Mouse (Mus musculus) spleen, postnatal 4 days (tissue): Measurements from ENCODE around the gene Mcrip2.

ENCODE experiments used
- DNase-seq, 2 experiments: peaks; one replicate each; pipeline ENCODE4 v3.0.0; 2022; ENCODE audit warnings: low spot score in 2 of 2

Mcrip2 gene

DNA sequence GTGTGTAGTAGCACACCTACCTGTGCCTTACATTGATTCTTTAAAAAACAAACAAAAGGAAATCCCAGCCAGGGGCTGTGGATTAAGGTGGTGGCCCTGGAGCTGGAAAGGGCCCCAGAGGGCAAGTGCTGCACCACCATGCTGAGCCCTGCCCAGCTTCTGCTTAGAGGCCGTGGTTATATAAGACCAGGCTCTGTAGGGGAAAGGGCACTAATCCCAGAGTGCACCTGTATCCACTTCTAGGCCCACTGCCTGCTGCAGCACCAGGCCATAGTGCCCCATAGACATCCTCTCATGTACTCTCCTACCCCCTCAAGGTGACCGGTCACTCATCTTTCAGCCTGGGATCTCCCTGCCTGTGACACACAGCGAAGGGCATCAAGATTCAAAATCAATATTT lies 2.4 kb downstream of the Mcrip2 start:
- DNase-seq = no peak

DNA sequence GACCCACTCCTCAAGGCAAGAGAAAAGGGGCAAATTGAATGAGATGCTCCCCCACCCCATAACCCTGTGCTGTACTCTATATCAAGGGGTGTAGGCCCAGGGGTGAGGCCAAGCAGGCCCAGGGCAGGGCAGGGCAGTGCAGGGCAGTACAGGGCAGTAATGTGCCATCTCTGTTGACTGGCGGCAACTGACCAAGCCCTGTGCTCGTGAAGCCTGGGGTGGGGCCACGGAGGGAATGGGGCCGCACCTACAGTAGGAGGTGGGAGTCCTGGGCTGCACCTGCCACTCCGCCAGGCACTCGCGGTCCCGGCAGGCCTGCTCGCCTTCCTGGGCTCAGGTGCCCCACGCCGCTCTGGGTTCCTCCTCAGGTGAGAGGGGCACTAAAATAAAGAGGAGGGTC lies 3.3 kb downstream of the Mcrip2 start:
- no peak for DNase-seq

DNA sequence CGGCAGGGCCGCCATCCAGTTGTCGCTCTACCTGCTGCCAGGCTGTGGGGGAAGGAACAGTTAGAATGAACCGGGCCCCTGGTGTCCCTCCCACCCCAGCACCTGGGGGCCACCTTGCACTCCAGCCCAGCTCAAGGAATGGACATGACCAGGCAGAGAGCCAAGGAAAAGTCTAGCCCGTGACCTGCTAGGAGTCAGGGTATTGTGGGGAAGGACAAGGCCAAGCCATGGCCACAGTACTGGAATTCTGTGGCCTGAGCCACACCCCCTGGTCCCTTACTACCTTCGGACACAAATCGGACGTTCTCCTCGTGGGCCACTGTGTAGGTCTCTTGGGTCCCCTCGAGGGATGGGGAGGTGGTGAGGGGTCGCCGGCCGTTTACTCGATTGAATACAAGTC lies 4.3 kb downstream of the Mcrip2 start:
- DNase-seq = no peak

DNA sequence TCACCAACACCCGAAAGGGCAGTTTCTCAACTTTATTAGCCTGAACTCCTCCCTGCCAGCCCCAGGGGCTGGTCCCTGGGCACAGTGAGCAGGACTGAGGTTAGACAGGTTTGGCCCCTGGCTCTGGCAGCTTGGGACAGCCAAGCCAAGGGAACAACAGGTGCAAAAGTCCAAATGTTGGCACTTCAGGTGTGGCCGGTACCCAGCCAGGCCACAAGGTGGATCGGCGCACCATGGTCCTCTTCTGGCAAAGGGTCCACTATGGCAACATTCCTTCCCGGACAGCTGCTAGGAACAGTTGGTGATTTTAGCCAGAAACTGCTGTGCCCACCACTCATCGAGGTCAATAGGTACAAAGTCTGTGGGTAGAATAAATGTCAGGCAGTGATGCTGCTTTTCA lies 4.9 kb downstream of the Mcrip2 start:
- DNase-seq = no peak

DNA sequence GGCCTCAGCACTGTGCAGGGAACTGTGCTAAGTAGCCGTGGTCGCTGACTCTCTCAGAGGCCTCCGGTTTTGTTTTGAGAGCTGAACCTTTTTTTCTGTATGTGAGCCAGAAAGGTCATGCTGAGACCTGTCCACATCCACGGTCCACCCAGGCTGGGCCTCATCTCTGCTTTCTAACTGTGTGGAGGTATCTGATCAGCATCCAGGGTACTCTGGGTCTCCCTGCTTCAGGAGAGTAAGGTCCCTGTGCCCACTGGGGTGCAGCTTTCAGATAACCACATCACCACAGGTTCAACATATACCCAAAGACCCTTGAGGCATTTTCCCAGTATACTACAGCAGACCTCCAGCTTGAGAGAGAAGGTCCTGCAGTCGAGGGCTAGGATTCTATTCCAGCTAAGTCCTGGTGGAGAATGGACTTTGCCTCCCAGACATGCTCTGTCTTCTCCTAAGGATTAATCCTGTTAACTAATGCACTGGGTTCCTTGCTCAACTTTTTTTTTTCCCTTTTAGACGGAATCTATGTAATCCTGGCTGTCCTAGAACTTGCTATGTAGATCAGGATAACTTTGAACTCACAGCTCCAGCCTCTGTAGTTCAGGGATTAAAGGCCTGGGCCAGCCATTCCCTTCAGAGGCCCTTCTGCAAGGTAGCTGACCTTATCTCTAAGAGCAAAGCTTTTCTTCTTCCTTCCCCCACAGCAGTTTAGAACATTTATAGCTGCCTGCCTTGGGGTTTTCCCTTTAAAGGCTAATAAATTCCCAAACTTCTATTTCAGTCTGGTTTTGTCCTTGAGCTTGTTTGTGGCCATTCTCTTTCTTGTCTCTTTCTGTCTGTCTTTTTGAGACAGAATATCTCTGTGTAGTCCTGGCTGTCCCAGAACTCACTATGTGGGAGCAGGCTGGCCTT lies 6.6 kb downstream of the Mcrip2 start:
- DNase-seq = no peak

DNA sequence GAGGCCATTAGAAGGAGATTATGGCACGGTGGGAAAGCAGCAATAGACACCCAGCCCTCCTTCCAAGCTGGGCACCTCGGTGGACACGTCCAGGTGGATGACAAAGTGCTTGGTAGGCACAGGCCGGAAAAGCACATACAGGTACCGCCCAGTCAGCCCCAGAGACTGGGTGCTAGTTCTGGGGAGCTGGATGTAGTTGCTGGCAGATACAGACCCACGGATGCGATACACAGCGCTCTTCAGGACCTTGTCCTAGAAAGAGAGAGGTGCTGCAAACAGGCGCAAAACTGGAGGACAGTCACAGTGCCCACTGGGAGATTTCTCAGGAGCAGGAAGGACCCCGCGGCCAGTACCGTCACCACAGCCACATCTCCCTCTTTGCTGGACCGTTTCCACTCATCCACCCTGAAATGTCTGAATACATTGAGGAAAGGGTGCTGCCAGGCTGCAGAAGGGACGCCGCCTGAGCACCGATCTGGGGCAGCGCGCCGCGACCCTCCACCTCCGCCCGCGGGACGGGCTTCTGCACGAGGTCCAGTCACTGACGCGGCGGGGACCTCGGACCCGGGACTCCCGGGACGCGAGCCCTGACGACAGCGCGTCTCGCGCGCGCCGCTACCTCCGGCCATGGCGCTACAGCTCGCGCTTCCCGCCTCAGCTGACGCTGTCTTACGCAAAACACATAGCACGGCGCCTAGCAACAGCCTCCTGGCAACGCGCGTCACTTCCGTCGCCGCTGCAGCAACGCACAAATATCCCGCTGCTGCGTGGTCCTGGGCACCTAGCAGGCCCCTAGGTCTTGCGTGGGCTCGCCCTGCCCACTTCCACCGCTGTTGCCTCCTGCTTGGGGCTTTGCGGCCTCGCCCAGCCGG lies 7.5 kb downstream of the Mcrip2 start, which contains the start of gene Wdr90:
Gene Wdr90 (minus strand): TSS at position 670 of the 872 bp plus-strand sequence.
- peak; percentile 86 to 93 for DNase-seq

DNA sequence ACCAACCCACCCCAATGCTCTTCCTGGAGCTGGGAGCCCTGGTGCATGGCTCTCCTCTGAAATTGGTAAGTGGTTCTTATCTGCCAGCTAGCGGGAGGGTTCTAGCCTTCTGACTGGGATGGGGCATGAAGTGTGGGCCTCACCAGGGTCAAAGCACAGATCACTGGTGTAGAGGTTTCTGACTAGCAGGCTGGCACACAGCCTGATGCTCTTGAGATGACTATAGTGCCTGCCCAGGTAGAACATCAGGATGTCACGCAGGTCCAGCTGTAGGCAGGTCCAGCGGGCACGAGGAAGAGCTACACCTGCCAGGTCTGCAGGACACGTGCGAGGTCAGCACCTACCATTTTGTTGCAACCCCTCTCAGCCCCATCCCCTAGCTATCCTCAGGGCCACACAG lies 8.3 kb downstream of the Mcrip2 start:
- DNase-seq = no peak

DNA sequence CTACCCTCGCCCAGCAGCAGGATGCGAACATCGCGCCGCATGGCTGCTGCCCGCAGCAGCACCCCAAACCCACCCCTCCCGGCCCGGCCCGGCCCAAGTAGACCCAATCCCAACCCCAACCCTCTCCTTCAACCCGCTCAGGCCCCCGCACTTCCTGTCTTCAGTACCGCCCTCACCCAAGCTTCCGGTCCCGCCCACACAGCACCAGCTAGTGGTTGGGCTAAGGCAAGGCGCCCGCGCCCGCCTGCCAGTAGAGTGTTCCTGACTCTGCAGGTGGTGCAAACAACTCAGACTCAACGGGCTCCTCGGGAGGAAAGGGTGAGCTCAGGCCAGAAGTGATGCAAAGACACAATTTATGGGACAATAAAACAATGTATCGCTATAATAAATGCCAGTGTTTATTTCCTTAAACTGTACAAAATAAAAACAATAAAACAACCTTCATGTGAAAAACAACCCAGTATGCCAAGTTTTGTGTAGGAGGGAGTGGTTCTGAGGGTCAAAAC lies 24.1 kb downstream of the Mcrip2 start, which contains the start of gene Rhot2:
Gene Rhot2 (minus strand): TSS at position 456 of the 506 bp plus-strand sequence.
- DNase-seq = peak; percentile 93 to 96

DNA sequence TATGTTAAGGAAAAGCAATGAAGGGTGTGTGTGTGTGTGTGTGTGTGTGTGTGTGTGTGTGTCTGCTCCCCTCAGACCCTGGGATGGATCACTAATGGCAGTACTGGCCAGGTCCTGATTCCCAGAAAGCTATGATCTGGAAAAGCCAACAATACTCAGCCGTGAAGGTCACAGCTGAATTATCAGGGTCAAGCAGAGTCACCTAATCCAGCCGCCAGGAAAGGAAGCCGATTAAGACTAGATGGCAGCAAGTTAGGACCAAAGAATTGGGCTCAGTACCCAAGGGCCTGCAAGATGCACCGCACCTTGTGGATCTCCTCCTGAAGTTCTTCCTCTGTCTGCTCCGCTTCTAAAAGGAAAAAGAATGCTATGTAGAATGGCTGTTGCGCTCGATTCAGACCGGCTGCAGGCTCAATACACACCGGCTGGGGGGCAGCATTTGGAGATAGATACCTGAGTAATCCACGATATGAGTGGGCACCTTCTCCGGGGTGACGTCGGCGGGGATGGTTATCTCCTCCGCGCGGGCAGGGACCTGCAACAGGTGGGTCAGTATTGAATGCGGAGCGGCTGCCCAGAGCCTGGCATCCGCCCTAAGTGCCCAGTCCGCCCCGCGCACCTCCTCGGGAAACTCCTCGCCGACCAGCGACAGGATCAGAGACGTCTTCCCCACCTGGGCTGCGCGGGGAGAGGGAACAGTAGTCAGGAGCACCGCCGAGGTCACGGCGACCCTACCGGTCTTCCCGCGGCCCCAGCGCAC lies 24.7 kb downstream of the Mcrip2 start:
- no peak for DNase-seq

DNA sequence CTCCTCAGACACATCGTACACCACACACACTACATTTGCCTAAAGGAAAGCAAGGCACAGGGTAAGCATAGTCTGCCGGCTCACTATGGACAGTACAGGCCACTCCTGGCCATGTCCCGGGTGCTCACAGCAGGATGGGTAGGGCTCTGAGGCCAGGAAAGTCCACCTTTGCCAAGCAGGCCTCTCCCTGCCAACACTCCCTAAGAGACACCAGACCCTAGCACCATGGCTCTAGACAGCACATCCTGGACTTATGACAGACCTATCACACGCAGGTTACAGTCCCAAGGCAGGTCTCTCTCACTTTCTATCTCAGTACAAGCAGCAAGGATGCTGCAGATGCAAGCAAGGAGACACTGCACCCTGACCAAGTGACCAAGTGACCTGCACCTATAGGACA lies 25.4 kb downstream of the Mcrip2 start:
- DNase-seq = no peak

DNA sequence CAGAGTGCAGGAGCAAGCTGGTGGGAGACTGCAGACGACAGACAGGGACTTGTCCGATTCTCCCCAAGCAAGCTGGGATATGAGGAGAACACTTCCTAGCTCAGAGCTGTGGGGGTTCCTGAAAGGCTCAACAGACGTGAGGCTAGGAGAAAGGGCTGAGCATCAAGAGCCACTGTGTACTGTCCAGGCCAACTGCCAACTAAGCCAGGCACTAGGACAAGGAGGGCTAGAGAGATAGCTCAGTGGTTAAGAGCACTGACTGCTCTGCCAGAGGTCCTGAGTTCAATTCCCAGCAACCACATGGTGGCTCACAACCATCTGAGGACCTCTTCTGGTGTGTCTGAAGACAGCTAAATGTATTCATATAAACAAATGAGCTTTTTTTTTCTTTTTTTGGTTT lies 26.1 kb downstream of the Mcrip2 start:
- no peak for DNase-seq

DNA sequence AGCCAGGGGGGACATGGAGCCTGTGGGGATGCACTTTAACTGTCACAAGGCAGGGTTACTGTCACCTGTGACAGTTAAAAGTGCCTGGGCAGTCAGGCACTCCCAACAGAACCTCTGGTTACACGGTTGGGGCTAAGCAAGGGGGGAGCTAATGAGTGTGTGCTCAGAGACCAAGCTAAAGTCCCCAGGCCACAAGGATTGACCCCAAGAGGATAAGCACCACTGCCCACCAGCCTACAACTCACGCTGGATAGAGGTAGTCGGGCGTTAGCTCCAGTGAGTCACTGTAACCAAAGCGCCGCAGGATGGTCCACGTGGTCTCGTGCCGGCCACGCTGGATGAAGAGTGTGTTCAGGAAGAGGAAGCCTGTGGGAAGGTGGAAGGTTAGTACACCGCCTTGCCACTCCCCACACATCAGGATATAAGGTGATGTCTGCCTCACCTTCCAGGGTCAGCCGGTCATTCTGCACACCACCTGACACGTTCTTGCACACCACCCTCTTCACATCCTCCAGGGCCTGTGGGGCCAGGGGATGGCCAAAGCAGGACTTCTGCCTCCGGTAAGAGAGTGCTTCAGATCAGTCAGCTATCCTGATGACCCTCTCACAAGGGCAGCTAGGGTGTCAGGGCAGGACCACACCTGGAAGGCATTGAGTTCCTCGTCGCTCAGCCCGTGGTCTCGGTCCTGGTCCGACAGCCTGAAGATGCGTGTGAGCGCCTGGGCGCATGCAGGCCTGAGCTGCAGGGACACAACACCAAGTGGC lies 27.3 kb downstream of the Mcrip2 start, which contains the start of gene Gm20683:
Gene Gm20683 (minus strand): TSS at position 647 of the 764 bp plus-strand sequence.
- DNase-seq = no peak

DNA sequence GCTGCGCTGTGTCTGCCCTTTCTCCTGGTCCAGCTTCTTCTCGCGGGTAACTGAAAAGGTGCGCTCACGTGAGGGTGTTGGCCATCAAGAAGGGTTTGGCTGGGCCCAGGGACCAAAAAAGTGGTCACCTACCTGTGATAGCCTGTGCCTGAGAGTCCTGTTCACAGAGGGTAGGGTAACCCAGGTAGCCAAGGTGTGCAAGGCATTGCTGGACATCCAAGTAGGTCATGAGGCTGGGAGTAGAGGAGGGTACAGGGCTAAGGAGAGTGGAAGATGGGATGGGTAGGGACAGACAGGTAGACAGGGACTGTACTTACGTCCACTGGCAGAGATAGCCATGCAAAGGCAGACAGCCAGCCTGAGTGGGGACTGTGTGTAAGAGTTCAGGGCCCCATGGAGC lies 28.0 kb downstream of the Mcrip2 start:
- DNase-seq = no peak

DNA sequence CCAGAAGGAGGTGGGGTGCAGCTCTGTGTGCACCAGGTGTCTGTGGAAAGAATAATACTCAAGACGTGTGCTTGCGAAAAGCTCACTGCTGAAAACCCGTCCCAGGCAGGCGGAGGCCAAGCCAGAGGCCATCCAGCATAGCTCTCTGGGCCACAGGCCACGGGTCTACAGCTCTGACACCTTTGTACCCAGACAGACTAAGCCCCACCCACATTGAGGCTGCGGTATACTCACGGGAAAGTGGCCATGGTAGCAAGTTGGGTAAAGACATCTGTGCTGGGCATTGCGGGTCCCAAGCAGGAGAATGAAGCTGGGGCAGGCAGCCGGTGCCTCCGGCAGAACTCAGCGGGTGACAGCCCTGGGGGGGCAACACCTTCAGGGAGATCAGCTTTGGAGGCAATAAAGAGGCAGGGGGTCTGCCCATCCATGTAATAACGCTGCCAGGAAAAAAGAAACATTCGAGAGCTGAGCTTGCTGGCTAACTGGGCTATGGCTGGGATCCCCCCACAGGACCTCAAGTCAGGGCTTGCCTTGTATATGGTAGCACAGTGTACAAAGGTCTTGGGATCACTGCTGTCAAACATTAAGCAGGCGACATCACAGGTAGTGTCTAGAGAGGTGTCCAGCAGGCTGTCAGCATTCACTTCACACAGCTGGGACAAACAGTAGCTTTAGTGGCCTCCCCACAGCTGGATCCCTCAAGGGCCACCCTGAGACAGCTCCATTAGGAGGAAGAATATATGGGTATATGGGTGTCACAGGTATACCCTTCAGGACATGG lies 28.9 kb downstream of the Mcrip2 start:
- no peak for DNase-seq

DNA sequence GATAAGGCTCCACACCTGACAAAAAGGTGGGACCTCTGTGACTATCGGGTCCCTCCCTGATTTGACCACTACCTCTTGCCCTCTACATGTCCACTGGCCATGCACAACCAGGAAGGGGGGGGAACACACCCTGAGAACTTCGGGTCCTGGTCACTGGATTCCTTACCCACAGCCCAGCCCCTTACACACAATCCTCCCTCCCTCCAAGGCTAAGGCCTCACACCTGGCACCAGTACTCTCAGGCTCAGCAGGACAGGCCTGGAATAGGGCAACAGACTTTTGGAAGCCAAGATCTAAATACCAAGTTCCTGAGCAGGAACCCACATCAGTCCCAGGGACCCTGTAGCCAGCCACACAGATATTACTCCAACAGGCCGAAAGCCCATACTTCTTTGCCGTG lies 29.7 kb downstream of the Mcrip2 start:
- no peak for DNase-seq

DNA sequence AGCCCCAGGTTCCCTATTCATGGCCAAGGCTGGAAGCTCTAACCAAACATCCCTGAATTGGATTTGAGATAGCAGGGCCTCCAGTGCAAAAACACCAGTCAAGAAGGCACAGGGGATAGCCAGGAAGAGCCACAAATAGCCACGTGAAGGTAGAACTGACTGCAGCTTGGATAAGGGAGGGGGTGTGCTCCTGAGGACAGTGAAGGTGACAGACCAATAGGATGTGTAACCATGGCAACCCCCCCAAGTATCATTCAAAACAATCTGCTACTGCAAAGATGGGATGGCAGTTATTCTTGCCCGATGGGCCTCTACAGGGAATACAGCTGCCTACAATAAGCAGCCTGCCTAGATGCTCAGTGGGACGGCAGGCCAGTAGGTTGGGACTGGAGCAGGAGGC lies 31.0 kb downstream of the Mcrip2 start:
- DNase-seq = no peak

DNA sequence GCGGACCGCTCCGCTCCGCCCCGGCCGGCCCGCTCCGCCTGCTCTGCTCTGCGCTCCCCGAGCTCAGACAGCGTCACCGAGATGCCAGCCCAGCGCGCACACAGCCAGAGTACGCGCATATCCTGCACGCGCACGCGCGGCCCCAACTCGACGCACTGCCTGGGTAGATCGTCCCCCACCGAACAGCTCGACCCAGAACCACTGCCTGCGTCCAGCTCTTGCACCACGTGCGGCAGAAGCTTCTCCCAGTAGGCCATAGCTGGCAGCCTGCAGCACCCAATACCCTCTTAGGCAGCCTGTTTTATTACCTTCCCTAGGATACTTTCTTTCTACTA lies 31.5 kb downstream of the Mcrip2 start, which contains the start of gene Rhbdl1:
Gene Rhbdl1 (minus strand): TSS at position 220 of the 335 bp plus-strand sequence.
- DNase-seq = no peak

DNA sequence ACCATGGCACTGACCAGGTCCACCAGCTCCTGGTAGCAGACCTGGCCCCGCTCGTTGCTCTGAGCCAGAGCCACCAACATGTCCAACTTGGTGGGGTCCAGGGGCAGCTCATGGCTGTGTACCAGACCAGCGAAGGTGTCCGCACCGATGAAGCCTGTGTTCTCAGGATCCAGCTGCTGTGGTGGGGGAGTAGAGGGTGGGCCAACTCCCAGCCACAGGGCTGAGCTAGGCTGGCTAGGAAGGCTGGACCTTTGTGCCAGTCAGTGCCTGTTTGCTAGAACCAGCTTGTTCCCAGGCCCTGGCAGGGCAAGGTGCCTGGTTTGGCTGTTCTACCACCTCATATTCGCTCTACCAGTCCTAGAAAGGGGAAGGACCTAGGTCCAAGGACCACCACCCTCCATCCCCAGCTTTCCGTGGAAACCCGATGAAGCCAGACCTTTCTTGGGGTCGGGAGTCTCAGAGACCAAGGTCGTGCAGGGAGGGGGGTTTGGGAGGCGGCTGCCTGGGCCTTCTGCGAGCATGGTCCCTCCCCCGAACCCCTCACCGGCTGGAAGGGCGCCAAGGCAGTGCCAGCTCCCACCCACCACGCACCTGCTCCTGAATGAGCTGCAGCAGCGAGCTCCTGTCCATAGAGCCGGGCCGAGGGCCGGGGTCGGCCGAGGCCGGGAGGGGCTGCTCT lies 32.0 kb downstream of the Mcrip2 start:
- no peak for DNase-seq

DNA sequence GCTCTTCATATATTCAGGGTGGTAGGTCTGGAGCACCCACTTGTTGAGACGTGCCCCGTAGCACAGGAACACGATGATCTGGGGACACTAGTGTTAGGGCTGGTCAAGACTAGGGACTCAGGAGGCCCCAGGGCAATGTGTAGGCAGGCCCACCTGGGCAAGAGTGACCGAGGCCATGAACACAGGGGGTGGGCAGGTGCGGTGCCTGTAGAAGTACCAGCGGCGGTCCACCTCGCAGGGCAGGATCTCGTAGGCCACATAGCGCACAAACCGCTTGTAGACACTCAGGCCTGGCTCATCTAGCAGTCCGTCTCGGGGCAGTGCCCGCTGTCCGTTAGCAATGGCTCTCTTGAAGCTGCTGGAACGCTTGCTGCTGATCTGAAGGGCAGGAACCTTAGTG lies 32.7 kb downstream of the Mcrip2 start:
- DNase-seq = no peak
